Mouse (Mus musculus) cerebellum, adult (tissue): ENCODE measurements around the gene Mical3.

Source experiments
- ATAC-seq: cut with Nextera tagmentation; 2 replicates; pipeline ENCODE4 v1.9.2; 2017; ENCODE audit warnings: mild to moderate bottlenecking, moderate library complexity, mixed read lengths; ENCODE audit not compliant: insufficient number of reproducible peaks, low FRiP score, low TSS enrichment

Mical3 gene

GRCm38 (mm10) chr6:121130773-121131172 is at the start of gene Mical3:
TSS of gene Mical3 (minus strand) at chr6:121130999.
- ATAC-seq, result peak; percentile 83

- ATAC-seq, result no peak
Observed at GRCm38 (mm10) chr6:121179846-121180245, 49.0 kb upstream of the Mical3 start.

DNA sequence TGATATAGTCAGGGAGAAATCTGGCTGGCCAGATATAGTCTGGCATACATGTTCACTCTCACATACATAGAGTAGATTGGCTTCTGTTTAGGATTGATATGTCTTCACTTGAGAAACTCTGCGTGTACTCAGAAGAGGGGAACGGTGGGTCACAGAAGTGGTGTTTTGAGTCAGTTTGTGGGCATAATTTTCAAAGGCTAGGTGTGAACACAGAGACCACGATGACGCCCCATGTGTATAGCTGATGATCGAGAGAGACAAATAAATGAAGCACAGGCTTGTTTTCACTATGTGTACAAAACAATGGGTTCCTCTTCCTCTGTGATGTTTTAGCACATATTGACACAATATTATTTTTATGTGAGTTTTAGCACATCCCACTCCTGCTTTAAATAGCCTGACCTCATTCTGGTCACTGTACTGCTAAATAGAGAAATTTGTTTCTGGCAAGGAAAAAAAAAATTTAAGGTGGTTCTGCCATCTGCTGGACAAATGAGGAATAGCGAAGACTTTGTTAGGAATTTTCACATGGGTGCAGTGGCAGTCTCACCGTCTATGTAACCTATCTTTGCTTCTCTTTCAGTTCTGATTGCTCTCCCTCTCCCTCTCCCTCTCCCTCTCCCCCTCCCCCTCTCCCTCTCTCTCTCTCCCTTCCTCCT is 48.0 kb upstream of the Mical3 start:
- 0 out of 2 replicates have a peak, but pooled peaks have one; percentile 26 for ATAC-seq

GRCm38 (mm10) chr6:121177118-121177708 is 46.4 kb upstream of the Mical3 start:
- no peak for ATAC-seq

DNA sequence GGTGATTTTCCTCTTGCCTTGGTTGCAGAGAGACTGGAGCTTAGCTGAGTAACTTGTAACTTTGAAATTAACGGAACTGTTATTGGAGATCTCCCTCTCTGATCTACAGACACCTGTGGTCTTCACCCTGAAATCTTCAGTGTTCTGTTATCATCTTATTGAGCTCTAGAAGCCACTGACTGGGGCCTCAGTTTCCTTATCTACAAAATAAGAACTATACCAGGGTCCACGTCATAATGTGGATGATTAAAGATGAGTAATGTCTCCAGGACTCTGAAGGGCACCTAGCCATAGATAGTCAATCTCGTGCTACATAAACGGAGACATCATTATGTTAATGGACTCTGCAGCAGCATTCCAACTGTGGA is 45.9 kb upstream of the Mical3 start:
- ATAC-seq, result no peak

- no peak for ATAC-seq
Observed at GRCm38 (mm10) chr6:121176011-121176730, 45.4 kb upstream of the Mical3 start.

DNA sequence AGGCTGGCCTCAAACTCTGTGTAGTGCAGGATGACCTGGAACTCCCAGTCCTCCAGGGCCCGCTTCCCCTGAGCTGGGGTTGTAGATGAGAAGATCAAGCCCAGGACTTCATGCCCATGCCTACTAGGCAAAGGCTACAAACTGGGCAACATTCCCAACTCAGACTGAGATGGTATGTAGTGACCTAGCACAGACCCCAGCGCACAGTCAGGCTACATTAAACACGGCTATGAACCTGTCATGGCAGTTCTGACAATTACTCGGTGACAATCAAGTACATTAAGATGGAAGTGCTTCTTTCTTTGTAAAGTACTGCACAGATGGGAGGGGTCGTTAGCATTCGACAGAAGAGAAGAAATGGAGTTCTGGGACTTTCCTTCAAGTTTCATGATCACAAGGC is 44.0 kb upstream of the Mical3 start:
- no peak for ATAC-seq

GRCm38 (mm10) chr6:121173471-121173870 is 42.7 kb upstream of the Mical3 start:
- ATAC-seq, result no peak

DNA sequence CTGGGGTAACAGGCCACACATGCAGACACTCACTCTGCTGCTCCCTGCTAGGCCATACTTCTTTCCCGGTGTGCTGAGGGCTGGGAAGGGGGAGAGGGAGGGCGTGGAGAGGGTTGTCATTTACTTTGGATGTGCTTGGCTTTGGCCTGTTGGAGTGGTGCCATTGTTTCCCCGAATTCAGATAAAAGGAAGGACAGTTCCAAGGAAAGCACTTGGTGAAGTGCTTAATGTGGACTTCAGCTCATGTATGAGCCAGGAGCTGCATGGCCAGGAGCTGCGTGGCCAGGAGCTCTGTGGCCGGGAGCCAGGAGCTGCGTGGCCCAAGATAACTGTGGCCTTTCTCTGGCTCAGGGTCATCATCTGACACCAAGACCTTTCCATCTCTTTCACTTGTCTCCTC is 40.3 kb upstream of the Mical3 start:
- no peak for ATAC-seq

- ATAC-seq, result no peak
Observed at GRCm38 (mm10) chr6:121167381-121167975, 36.7 kb upstream of the Mical3 start.

DNA sequence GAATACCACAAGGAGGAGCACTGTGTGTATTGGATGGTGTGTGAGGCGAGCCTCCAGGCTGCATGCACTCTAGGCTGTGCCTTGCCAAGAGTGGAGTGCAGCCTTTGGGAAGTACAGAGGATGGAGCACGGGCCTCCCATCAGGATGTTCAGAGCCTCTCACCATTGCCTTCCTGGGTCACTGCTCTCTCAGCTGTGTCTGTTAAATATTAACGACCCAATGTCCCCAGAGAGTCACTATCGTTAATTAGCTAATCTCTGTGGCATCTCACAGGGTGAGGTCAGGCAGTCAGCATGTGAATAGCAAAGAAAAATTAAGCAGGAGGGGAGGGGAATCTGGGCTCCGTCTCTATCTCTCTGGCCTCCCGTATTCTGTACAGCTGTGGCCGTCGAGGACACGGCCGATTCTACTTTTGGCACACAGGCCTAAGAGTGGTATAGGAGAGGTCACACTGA is 35.3 kb upstream of the Mical3 start:
- ATAC-seq, result no peak

GRCm38 (mm10) chr6:121162616-121163015 is 31.8 kb upstream of the Mical3 start:
- no peak for ATAC-seq

DNA sequence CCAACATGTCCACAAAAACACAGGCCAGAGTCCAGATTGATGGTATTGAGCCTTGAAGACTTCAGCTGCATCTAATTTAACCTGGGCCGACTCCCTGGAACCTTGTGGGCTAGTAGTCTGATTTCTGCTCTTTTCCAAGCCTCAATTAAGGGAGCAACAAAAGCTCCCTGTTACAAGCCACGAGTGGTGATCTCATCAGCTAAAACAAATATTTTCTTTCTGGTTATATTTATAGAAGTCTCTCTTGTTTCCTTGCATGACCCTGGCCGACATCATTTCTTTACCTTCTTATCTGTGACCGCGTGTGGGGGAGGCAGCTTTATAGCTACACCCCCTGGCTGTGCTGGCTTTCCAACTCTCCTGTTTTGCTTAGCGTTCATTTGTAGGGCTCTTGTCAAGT is 29.3 kb upstream of the Mical3 start:
- ATAC-seq, result no peak

DNA sequence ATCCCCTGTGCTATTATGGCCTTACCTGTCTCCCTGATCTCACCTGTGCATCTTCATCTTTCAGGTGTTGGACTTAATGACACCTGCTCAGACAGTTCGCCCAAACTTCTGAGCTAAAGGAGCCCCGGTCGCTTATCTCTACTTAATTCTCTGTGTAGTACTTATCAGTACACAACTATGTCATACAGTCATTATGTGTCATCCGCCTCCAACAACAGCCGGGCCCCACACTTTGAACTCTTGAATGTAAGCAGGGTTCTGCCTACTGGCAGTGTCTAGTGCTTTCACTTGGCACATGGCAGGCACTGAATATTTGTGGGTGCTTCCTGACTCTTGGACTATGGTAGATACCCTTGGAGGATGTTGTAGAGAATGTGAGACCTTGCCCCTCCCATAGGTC is 28.8 kb upstream of the Mical3 start:
- no peak for ATAC-seq

DNA sequence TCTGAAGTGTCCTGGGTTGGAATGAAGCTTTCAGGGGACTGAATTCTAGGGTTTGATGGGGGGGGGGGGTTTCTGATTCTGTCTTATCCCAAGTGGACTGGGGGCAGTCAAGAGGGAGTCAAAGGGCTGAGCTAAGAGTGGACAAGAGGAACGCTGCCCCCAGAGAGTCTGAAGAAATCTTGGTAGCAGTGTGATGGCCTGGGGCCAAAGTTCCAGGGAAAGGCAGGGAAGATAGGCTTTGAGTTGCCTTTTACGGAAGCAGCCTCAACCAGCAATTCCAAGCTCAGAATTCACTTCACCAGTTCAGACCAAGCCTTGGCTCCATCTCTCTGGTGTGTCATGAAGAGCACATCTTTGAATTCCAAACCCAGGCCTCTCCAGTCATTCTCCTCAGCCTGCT is 25.2 kb upstream of the Mical3 start:
- no peak for ATAC-seq

DNA sequence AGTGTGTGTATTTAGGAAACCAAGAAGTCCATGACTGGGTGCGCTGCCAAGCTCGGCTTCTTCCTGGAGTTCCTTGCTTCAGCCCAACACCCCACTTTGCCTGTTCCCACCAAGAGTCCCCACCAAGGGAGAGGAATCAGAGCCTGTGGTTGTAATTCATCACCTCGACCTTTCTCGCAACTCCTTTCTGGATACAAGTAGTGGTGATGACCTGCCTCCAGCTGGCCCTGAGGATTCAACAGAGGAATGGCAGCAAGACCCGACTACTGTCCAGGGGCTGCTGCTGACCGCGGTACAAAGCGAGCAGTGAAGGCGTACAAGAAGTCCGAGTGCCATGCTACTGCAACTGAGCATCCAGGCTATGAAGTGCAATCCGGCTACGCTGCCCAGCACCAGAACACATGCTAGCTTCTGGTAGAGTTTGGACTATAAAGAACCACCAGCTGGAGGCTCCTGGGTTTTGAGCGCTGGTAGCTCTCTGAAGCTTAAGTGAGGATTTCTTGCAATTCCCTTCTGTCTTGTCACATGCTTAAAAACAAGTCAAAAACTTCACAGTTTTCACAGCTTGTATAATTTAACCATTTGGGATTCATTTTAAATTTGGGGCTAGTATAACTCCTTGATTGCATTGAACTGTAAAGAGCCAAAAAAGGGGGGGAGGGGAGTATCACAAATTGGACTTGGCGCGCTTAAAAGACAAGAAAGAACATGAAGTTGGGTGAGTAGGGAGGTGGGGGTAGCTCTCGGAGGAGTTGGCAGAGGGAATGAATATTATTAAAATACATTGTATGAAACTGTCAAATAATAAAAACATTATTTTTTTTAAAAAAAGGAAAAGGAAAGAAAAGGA is 23.9 kb upstream of the Mical3 start:
- no peak for ATAC-seq

- no peak for ATAC-seq
Observed at GRCm38 (mm10) chr6:121153177-121153576, 22.4 kb upstream of the Mical3 start.

DNA sequence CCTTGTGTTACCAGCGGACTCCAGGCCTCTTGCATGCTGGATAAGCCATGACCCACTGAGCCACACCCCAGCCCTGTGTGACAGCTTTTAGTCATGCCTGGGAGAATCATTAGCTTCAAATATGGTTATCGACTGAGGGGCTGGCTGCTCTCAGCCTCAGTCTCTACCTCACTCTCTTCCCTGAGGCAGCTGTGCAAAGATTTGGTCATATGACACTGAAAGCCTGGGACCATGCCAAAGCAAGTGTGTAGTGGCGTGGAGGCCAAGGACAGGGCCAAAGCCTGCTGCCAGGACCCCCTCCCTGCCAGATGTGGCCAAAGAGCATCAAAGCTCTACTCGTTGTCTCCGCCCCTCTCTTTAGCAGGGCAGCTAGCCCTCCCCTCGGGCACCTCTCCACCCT is 20.9 kb upstream of the Mical3 start:
- ATAC-seq, result no peak

- no peak for ATAC-seq
Observed at GRCm38 (mm10) chr6:121150126-121150525, 19.3 kb upstream of the Mical3 start.

- no peak for ATAC-seq
Observed at GRCm38 (mm10) chr6:121149420-121149819, 18.6 kb upstream of the Mical3 start.
